Mouse (Mus musculus) B cell, adult 2 months (primary cell): ENCODE results near the gene Atp6v0d1.

Experiments used
- DNase-seq, 2 experiments: peaks; one replicate each; pipeline ENCODE4 v3.0.0; 2022

Gene Atp6v0d1

DNA sequence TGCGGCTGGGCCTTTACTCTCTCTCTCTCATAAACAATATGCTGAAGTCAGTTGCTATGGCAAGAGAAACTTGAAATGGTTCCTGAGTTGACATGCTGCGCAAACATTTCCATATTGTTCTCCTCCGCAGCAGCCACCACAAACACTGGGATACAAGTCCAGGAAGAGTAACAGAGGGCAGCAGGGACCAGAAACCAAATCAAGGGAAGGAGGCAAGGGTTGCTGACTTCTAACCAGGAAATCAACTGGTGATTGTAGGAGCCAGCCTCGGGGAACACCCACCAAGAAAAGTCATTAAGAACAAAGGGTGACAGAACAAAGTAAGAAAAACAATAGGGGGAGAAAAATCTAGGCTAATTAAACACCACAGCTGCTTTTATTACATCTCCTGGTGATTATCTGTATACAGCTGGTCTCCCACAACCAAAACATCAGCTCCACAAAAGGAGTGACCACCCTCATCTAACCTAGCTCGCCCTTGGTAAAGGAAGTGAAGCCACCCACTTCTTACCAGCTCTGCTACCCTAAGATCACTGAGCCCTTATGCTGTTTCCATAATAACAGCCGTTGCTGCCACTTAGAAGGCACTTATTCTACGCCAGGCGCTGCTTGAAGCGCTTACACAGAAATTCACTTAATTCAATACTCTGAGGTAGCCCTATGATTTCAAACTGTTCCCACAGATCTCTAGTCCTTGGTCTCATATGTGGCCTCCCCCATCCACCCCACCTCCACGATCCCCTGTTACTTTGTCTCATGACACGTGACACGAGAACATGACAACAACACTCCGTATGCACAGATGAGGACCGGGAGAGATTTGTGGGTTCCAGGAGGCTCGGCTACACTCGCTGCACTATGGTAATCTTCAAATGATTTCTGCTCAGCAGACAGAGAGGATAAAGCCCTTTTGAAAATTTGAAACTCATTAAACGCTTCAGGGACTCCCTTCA, 70.2 kb downstream of the Atp6v0d1 start:
- DNase-seq, result no peak

DNA sequence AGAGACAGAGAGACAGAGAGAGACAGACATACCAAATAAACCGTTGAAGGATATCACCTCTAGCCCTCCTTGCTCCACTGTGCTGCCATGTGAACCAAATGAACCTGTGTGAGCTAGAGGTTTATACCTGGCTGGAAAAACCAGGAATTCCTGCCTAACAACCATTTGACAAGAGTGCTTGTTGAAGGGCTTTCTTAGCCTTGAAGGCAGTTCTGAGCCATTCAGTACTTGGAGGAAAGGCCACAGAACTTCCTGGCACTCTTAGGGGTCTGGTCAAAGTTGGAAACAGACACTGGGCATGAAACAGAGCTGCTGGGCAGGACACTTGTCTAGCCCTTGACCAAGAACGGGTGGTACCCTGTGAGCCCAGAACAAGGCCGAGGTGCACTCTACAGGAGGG, 71.3 kb downstream of the Atp6v0d1 start:
- no peak for DNase-seq

DNA sequence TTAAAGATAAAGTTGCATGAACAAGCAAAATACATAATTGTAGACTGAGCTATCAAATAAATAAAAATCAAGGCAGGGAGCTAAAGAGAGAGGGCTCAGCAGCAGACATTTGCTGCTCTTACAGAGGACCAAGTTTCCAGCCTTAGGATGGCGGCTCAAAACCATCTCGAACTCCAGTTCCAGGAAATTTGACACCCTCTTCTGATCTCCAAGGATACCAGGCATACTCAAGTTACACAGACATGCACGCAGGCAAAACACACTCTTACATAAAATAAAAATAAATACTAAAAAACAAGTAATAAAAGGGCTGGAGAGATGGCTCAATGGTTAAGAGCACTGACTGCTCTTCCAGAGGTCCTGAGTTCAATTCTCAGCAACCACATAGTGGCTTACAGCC, 72.4 kb downstream of the Atp6v0d1 start:
- no peak for DNase-seq

DNA sequence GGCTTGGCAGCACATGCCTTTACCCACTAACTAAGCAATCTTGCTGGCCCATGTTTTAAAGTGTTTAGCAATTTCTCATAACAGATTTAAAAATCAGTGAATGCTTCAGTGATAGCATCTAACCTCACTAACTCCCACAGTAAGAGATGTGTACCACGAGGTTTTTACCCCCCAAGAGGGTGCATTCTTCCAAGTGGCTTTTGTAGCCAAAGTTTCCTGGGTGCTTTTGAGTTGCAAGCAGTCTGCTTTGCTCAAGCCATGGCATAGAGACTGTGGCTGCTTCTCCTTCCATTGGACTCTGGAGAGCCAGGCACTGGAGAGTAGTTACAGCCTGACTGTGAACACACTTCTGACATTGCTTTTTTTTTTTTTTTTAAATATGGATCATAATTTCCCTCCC, 76.6 kb downstream of the Atp6v0d1 start:
- DNase-seq, result no peak

DNA sequence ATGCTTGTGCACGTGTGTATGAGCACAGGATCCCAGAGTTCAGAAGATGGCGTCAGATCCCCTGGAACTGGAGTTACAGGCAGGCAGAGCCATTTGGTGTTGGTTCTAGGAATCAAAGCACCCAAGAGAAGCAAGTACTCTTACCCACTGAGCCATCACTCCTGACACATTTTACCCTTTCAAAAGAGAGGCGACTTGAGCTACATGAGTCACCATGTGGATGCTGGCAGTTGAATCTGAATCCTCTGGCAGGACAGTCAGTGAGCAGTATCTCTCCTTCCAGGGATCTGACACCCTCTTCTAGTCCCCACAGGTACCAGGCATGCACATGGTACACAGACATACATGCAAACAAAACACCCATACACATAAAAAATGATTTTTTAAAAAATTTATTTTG, 77.8 kb downstream of the Atp6v0d1 start:
- no peak for DNase-seq

DNA sequence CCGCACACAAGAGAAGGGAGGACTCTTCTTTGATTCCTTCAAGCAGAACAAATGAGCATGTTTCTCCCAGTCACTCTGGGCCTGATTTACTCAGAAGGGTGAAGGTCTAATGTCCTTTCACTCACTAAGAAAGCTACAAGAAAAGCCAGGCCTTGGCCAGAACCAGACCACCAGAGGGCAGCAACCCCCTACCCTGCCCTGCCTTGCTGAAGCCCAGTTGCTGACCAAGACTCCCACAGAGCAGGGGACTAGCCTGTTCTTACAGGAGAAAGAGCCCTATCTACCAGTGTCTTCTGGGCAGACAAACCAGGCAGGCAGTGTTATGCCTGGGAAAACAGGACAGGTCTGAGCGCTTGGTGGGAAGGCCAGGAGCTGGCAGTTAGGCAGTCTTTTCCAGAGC, 81.5 kb downstream of the Atp6v0d1 start:
- DNase-seq, result peak; percentile 40

DNA sequence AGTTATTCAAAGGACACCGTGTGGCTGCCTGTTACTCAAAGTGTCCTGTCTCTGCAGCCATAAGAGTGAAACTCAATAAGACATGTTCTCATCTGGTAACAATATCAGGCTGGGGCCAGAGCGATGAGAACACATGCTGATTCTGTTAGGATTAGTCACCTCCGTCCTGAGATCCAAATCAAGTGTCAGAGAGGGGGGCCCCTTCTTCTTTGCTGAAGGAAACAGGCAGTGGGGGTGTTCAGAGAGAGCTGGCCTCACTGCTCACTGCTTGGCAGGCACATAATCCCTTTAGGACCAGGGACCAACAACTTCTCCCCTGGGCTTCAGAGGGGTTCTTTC, 81.8 kb downstream of the Atp6v0d1 start:
- no peak for DNase-seq

DNA sequence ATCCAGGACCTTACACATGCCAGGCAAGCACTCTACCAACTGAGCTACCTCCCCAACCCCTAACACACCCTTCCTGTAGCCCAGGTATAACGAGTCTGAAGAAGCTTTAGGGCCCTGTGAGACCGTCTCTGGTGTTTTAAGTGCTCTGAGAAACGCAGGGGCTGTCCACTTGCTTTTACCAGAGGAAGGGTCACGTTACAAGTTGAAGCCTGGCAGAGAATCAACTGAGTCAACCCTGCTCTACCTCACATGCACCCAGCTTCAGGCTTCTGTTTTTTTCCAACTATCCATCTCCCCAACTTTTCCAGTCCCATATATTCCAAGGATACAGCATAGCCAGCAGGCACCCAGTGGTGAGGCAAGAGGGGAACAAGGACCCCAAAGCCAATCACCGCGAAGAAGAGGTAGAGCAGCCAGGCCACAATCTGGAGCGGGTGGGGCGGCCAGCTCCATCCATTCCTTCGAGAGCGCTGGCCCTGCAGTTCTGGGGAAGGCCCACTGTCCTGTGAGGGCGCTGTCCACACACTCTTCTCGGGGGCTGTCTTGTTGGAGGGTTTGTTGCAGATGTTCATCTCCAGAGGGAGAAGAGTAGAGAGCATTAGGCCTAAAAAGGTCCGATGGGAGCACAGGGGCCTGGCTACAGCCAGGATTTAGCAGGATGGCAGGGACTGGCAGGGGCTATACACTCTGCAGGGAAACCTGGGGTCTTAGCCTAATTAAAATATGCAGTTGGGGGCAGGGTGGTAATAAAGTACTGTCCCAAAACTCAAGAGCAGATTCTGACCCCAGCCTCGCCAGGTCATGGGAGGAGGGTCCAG, 82.4 kb downstream of the Atp6v0d1 start:
- no peak for DNase-seq

DNA sequence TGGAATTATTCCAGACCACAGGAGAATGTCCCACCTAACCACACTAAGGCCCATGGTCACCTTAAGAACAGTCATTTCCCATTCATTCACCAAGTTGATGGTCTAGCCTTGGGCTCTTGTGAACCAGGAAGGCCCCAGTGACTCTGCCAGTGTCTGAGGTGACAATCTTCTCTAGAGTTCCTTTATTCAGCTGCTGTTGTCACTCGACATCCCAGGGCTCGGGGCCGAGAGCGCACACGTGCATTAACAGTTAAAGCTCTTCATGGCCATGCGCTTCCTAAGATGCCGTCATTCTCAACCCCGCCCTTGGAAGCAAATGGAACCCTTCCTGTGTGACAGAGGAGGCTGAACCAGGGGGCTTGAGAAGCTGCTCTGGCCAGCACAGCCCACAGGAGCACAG, 83.7 kb downstream of the Atp6v0d1 start:
- DNase-seq, result no peak

DNA sequence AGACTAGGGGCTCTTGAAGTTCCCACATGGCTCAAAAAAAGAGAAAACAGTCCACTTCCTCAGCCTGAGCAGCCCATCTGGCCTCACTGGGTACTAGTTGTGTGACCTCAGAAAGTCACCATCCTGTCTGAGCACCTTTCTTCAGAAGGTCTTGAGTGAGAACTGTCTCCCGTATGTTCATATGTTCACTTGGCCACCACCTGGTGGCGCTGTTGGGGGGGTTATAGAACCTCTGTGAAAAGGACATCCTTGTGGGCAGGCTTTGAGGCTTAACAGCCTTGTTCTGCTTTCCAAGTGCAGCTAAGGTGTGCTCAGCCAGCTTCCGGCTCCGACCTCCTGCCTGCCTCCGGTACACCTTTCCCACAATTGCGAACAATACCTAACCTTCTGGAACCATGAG, 84.4 kb downstream of the Atp6v0d1 start:
- peak; percentile 61 to 63 for DNase-seq

DNA sequence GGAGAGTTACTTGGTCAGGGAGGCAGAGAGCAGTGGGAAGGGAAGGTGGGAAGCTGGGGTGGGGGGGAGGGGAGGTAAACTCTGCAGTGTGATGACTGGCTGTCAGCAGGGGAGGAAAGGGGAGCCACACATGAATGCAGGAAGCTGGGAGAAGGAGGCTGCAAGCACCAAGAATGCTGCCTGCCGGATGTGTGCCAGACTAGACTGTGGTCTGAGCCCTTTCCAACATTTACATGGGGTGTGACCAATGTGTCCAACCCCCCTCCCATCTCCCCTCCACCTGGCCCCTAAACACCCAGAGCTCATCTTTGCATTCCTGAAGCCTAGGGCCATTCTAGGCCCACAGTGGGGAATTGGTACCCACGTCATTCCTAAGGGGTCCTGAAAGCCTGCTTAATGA, 84.8 kb downstream of the Atp6v0d1 start:
- no peak for DNase-seq

DNA sequence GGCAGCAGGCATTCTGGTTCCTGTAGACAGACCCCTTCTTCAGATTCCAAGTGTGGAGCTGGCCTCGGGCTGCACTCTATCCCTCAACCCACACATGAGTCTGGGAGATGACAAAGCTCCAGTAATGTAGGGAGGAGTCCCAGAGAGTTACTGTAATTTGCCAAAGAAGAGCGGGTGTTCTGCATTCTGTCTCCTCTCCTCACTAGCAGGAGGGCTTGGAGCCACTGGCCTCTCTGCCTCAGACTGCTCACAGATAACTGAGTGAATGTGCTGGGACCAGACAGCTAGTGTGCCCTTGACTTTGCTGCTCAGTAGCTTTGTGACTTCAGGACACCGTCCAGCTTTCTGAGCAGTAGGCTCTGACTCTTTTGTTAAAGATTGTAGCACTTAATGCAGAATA, 88.1 kb downstream of the Atp6v0d1 start:
- no peak for DNase-seq

DNA sequence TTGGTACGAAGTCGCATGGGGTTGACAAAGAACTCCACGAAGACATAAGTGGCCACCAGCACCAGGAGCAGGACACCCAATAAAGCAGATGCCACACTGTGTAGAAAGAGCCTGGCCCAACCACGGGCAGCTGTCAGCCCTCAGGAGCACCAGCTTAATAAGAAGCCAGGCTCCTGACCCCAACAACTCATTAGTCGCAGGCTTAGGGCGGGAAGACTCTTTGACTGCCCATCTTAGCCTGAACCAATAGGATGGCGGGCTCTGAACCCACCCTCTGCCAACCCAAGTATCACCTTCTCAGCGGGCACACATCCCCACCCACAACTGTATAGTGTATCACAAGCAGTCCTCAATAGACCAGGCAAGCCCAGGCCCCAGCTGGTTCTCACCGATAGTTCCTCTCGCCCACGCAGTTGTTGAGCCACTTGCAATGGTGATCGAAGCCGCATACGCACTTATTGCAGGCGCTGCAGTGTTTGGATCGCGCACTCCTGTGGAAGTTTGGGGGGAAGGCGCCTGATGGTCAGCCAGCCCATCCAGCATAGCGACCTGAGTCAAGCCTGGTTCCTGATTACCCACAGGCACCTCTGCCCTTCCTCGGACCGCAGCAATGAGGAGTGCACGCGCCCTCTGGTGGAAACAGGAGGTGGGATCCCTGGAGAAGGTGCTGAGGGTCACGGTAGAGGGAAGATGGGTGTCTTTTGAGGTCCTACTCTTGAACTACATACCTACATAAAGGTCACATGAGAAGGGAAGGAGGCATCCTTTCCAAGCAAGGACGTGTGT, 89.0 kb downstream of the Atp6v0d1 start:
- peak; percentile 34 to 42 for DNase-seq

DNA sequence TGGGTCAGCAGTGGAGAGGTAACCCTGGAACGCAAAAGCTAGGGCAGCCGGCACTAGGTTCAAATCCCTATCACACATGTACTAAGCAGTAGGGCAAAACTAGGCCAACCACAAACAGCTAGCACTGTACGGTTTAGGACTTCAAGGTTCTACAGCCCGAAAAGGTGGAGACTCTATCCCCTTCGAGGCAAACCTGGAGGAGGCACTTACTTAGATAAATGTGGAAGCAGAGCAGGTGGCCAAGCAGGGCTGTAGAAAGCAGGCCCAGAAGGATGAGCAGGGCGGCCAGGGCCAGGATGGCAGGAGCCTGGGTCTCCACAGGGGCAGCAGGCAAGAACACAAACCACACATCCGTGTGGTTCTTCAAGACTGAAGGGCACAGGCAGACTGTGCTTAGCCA, 89.7 kb downstream of the Atp6v0d1 start:
- DNase-seq, result no peak

DNA sequence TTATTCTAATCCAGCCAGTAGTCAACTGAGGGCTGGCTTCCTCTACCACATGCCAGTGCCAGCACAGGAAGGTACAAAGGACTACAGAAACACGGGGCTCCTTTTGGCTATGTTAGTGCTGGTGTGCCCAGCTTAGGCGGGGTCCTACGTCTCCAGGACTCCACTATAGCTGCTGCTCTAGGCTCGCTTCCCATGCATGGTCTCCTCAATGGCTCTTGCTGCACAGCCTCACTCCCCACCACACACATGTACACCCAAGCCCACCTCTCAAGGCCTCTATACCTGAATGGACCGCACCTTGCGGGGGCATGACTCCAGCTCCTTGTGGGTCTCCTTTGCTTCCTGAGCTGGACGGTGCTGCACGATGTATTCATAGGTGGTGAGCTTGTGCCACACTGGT, 90.1 kb downstream of the Atp6v0d1 start:
- DNase-seq, result no peak

DNA sequence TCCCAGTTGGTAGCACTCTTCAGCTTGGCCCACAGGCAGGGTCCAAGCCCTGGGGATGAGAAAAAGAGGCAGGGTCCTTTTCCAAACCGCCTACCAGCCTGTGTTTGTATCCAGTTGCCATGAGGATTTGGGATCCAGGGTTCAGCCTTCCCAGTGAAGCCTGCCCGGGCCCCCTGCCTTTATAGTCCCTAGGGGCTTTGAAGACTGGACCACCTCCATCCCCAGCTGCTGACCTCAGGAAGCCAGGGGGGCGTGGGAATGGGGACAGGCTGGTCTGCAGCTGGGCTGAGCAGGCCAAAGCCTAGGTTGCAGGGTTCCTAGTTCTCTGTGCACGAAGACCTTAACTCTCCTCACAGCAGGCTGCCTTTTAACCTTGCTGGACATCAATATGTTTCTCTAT, 90.6 kb downstream of the Atp6v0d1 start:
- no peak for DNase-seq

DNA sequence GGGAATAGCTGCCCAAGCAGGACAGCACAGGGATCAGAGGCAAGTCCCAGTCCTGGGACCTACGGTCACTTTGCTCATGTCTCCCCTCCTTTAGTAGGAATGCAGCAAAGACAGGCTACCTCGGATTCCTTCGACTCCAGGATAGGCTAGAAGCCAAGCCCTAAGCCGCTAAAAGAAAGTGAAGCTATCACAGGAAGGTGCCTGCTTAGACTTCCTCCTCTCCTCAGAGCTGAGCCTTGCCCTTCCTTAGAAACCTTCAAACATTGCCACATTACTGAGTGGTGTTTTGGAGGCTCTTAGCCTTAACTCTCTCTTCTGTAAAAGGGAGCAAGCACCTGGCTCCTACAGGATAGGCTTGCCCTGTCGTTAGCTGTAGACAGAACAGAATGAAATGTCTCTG, 91.2 kb downstream of the Atp6v0d1 start:
- DNase-seq, result no peak
